Mouse (Mus musculus) adrenal gland, adult (tissue): Measurements from ENCODE around the gene Dffa.

Experiments
- DNase-seq, 2 experiments: peaks; one replicate each; pipeline ENCODE4 v3.0.0; 2022 to 2023; ENCODE audit warnings: low spot score in 1 of 2; ENCODE audit not compliant: inconsistent age in 2 of 2

The Dffa gene

DNA sequence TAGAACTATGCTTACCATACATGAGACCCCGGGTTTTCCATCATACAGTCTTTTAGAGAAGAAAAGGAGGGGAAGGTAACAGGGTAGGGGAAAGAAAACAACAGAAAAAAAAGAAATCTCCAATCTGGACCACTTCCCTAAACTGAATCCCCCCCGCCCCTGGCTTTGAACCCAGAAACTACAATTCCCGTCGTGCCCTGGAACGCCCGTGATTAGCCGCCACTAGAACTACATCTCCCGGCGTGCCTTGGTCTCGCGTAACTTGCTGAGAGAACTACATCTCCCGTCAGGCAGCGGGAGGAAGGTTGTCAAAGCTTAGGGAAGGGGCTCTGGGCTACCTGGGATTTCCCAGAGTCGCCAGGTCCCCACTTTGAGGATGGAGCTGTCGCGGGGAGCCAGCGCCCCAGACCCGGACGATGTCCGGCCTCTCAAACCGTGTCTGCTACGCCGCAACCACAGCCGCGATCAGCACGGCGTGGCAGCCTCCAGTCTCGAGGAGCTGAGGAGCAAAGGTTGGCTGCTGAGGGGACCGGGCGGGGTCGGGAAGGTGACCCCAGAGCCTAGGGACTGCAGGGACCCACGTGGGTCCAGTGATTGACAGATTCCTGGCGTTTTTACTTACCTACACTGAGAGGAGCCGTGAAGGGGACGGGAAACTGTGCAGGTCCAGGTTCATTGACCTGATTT lies at the start of gene Dffa:
Gene Dffa (plus strand): TSS at position 272 of the 687 bp plus-strand sequence.
- DNase-seq: peak; percentile 91 to 97

DNA sequence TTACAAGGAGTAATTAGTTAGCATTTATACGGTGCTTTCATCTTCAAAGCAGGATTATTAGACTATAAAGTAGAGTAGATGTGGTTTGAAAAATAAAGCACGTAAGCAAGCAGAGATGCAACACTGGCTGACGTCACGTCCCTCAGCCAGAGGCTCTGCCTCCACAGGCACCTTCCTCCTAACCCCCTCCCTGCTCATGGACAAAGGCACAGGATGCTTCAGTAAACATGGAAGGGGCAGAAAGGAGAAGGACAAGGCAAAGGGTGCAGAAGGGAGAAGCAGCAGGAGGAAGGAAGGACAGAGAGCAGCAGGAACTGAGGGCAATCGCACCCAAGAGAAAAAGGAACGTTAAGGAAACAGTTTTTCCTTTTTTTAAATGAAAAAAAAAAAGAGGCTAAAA lies 48.1 kb upstream of the Dffa start:
- DNase-seq: no peak

DNA sequence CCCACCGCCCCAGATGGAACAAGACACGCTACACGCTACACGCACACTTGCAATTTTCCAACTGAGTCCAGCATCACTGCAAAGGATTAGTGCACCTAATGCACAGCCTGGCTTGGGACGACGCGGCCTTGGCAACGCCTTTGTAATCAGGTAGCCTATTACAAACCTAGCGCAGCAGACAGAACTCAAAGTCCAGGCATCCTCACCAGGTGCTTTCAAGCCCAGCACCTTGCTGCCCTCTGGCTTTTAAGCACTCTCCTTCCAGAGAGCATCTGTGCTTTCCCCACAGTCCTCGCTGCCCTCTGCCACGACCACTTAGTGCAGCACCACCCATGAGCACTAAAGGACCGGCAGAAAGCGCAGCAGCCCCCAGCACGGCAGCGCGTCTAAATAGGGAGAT lies 47.0 kb upstream of the Dffa start:
- DNase-seq: no peak

DNA sequence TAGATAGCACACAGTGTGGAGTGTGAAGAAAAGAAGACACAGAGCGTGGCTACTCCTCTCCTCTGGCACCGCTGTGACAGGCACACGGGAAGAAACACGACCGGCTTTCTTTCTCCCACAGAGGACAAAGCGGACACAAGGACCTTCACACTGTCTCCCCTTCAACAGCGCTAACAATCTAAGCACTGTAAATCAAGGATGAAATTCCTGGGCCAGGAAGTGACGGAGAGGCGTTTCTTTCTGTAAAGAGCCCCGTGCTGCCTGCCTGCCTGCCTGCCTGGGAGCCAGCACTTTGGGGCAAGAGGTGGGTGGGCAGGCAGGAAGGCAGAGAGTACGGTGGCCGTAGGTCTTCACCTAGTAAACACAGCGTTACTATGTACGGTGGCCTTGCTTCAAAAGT lies 46.5 kb upstream of the Dffa start:
- no peak for DNase-seq

DNA sequence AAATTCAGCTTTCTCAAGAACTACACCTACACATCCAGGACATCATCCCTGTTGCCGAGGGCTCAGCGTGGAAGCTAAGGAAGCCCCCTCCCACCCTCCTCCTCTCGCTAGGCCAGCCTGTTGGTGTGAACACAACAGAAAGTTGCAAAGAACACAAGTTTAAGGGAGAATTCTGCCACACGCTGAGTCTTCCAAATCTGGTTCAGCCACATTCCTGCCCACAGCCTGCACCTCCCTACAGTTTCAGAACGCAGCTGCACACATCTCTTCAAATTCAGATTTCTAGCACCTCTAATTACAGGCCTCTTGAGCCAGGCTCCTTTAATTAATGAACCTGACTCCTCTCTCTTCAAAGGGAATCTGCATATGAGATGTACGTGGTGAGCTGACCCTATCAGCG lies 45.6 kb upstream of the Dffa start:
- no peak for DNase-seq

DNA sequence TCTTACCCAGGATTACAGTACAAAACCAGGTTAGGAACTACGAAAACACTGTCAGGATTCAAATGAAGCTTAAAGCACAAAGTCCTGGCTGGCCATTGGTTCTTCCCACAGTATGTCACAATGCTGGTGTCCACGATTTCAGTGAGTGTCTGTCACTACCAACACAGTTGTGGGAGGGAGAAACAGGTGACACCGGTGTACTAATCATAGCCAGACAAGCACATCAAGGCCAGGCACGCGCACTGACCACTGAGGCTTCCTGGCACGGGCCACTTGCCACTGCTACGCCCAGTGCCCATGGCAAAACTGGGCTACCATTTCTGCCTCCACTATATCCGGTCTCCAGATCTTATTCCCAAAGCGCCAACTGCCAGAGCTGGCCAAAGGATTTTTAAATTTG lies 44.2 kb upstream of the Dffa start:
- no peak for DNase-seq

DNA sequence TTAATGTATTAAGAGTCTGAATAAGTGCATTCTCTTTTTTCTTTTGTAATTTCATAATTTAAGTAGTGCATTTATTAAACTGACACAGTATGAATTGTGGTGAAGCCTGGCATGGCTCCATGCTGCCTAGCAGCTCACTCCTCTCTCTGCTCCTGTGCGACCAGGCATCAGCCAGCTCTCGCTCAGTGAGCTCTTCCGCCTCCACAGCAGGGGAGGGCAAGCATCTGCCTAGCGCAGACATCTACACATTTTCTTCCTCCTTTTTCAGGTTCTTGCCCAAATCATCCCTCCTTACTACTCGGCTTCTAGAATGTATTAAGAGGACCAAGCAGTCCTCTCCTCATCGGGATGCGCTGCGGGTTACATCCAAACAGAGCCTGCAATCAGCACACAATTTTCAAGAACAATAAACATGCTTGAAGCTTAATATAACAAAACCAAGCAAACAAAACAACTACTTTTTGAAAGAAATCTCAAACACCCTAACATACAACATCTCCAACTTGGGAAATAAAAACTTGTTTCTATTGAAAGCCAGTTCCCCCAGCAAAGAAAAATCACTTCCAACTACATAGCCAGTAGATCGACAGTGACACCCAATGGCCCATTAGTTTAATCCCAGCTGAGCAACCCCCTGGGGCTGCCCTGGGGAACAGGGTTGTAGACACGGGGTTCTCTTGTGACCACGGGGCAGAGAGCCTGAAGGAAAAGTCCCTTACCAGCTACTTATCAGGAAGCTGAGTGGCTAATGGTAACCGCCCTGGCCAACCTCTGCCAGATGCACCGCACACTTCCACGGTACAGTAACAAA lies 43.1 kb upstream of the Dffa start:
- DNase-seq: no peak

DNA sequence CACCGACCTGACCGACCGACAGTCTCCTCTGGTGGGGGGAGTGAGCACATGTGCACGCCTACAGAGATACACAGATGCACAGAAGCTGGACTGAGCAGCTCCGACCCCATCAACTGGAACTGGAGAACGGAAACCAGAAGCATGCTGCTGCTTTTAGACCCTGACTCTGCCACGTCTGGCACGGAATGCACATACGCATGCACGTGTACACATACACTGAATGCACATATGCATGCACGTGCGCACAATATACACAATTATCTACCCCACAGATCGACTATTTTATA lies 42.6 kb upstream of the Dffa start:
- no peak for DNase-seq

DNA sequence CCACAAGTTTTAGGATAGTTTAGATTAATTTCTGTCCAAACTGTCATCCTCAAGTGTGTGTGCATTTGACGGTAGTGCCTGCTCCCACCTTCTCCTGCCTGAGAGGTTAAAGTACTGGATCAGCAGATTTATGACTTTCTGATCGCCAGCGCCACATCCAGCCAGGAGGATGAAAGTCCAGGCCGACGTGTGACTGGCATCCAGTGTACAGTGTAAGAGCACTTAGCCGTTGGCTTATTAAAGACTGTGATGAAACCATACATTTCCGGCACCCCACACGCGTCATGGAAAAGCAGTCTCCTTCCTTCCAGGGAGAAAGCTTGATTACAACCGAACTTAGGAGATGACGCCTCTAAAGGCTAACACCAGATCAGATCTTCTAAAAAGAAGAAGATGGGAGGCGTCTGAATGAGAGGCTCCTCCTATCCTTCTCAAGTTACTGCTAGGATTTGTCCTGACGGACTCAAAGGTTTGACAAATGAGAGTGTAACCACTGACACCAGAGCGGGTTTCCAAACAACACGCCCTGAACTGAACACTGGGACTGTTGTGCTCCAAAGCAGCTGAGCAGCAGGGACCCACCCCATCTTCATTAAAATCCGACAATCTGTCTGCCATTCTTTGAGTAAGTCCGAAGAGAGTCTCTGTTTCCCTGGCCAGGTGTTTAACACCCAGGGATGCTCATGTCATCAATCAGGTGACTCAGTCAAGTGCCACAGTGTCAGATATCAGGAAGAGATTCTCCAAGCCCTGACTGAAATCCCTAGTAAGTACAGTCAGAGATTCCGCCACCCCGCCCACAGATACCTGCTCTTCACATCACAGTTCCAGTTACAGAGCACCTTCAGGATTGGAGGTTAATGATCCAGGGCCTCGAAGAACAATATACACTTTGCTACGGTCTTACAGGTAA lies 41.3 kb upstream of the Dffa start:
- no peak for DNase-seq

DNA sequence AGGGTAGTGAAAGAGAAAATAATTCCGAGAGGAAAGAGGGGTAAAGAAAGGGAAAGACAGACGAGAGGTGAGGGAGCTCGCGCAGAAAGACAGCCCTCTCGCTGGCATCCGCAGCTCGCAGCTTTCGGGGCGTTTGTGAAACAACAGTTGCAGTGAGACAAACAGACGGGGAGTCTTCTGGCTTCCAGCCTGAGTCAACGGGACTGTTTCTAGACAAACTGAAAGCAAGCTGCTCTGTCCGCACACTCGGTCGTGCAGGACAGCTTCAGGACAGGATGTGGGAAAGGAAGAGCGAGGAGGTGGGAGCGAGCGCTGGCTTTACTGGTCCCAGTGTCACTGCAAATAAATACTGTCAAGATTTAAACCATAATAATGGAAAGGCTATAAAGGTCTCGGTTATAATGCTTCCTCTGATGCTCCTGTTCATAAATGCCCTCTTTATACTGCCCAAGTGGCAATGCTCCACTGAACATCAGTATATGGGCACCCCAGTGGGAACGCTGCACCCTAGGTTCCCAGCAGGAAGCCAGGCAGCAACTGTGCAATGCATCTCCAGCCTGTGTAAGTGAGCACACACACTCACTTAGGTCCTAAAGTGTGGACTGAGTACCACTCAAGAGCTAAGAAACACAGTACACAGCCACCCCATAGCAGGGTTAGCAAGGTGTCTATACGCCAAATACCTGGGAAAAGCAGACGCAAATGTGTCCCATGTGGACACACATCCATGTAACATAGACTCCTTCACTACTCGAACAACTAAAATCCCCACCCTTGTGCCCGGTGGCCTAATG lies 39.7 kb upstream of the Dffa start:
- no peak for DNase-seq

DNA sequence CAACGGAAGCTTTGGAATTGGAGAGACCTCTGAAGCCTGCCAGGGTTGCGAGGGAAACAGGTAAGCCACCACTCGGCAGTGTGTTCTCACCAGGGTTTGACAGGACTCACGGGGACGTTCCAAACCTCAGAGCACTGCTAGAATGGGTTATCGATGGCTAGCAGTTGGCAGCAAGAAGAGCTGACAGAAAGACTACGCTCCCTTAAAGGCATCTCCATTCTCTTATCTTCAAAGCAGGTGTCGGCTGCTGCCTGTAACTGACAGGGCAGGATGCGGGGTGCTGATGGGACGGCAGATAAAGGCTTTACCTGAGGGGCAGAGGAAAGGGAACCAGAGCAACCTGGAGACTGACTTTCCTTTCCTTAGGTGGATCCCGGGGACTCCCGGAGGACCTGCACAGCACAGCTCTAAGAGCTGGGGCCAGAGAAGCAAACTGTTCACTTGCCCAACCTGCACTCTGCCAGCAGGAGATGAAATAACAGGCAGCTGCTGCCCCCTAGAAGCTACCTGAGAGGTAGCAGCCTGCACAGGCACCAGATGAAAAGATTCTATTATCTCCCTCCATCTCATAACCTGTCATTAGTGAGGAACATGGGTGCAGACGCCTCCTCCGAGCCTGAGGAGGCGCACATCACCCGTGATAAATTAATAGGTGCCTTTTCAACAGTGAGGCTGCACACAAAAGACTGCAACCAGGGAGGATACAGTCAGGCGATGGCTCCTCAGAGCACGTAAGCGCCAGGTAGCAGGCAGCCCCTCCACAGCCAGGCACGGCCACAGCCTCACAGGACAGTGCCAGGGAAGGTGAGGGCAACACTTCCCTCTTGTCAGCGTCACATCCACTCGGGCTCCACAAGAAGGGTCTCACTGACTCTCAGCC lies 37.0 kb upstream of the Dffa start:
- no peak for DNase-seq

DNA sequence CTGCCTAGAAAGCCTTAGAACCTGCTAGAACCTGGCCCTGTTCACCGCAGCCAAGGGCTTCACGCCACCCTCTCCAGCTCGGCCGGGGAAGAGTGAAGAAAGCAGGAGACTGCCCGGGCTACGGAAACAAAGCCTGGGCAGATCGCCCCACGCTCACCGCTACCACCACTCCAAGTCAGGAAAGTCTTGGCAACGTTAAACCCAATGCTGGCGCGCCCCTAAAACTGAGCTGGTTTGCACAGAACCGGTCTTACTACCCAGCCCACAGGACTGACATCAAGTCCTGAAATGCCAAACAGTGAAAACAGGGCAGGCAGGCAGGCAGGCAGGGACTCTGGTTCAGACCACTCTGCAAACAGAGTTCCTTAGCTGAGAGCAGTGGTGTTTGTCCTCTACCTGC lies 28.9 kb upstream of the Dffa start:
- DNase-seq: no peak

DNA sequence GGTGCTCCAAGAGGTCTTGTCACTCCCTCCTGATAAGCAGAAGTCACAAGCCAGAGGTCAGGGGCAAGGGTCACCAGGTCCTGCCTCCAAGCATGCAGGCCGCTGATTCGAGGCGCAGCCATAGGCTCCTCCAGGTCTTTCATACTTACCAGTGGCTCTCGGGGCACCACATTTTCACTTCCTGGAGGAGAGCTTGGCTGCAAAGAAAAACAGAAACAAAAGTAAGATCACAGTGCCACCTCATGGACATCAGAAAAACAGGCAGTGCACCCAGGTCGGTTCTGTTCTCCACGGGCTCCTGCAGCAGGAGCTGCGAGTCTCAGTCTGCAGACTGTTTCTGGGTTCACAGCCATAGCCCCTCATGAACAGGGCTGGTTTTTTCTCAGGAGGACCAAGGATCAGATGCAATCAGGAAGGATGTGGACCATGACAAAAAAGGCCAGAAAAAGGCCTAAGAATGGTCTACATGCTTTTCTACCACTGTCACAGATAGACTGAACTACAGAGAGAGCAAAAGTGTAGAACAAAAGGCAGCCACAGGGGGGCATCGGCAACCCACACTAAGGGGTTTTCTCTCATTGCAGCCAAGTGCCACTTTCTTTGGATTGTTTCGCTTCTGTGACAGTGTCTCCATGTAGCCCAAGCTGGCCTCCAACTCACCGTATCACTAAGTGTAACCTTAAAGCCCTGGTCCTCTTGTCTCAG lies 27.9 kb upstream of the Dffa start:
- DNase-seq: peak; percentile 84 to 96

DNA sequence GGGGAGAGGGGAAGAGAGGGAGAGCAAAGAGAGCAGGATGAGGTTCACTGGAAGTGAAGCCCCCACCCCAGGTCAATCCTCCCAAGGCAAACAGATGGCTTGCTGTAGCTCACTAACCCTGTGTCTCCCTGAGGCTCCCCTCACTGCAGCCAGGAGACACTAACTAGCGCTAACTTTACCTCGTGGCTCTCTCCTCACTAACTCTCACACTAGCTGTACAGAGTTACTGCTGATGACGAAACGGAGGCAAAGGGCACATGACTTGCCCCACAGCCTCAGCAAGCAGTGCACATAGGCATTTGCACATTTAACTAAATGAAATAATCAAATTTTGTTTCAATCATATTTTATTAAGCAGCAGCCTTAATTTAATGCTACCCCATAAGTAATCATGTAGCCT lies 25.7 kb upstream of the Dffa start:
- peak in 1 of 2 experiments; percentile 56 for DNase-seq

DNA sequence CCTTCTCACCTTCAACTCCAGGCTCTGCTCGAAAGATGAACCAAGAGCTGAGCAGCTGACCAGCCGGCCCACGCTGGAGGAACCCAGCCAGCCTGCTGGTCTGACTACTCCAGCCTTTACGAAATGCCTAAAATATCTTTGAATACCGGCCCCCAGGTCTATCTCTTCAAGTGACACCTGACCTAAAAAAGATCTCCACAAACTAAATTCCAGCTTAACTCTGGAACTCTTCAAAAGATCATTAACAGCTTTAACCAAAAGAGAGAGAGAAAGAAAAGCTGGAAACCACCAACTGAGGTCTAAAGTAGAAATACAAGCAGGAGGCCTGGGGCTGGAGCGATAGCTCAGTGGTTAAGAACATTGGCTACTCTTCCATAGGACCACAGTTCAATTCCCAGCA lies 24.3 kb upstream of the Dffa start:
- DNase-seq: no peak

DNA sequence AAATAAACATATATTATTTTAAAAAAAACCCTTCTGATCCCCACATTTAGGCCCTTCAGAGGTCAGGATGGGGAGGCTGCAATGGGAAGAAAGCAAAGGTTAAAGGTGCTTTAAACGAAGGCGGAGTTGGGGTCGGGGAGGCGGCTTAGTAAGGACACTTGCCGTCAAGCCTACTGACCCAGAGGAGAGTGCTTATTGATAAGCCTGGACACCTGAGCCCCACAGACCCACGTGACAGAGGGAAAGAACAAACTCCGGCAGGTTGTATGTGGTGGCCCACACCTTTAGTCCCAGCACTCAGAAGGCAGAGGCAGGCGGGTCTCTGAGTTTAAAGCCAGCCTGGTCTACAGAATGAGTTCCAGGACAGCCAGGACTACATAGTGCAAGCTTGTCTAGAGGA lies 23.8 kb upstream of the Dffa start:
- DNase-seq: no peak

DNA sequence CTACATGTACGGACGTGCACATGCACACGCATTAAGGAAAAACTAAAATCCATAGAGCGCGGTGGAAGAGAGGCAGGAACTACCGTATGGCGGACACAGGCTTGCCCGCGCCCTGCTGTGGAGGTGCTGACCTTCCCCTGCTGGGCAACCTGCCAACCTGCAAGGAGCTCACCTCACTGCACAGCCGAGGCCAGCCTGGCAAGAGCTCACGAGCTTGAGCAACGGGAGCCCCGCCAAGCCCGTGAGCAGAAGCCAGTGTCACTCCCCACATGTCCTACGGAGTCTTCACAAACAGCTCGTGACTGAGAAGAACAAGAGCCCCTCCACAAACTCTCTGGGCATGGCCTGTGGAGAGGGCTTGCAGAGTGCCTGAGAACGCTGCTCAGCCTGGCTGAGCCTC lies 22.4 kb upstream of the Dffa start:
- DNase-seq: peak; percentile 90 to 94

DNA sequence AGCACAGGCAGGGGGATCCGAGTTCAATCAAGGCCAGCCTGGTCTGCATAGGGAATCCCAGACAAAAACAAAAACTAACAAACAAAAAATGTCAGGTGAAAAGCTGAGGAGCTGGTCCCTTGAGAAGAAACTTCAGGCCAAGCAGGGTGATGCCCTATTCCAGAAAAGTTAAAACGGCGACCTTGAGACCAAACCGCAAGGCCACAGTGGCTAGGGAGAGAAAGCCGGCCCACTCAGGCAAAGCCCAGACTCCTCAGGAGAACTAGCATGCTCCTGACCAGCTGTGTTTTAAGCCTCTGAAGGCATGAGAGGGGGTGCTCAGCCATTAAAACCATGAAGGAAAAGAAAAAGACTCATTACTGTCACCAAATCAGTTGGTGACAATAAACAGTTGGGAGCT lies 18.6 kb upstream of the Dffa start:
- peak; percentile 76 to 84 for DNase-seq

DNA sequence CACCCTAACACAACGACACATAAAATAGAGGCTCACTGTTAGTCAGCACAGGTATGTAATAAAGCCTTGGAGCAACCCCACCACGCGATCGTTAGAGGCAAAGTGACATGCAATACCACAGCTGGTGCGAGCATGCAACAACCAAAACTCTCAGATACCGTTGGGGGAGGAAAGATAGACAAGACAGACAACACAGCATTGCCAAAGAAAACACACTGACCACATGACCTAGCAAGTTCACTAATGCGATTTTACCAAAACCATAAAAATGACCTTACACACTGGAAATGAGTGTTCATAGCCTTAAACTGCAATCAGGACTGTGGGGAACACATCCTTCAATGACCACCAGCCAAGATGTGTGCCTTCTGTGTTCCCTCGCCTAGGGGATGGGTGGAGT lies 12.6 kb upstream of the Dffa start:
- peak in 1 of 2 experiments; percentile 30 for DNase-seq
